Mouse (Mus musculus) right cerebral cortex, postnatal 36 days (tissue): Measurements from ENCODE around the gene Setd1b.

Source experiments
- DNase-seq, 2 experiments: peaks; one replicate each; pipeline ENCODE4 v3.0.0; 2022; ENCODE audit warnings: low spot score in 2 of 2, mixed read lengths in 1 of 2

The Setd1b gene

GRCm38 (mm10) chr5:123127031-123127430, 15.0 kb upstream of the Setd1b start:
- no peak for DNase-seq

DNA sequence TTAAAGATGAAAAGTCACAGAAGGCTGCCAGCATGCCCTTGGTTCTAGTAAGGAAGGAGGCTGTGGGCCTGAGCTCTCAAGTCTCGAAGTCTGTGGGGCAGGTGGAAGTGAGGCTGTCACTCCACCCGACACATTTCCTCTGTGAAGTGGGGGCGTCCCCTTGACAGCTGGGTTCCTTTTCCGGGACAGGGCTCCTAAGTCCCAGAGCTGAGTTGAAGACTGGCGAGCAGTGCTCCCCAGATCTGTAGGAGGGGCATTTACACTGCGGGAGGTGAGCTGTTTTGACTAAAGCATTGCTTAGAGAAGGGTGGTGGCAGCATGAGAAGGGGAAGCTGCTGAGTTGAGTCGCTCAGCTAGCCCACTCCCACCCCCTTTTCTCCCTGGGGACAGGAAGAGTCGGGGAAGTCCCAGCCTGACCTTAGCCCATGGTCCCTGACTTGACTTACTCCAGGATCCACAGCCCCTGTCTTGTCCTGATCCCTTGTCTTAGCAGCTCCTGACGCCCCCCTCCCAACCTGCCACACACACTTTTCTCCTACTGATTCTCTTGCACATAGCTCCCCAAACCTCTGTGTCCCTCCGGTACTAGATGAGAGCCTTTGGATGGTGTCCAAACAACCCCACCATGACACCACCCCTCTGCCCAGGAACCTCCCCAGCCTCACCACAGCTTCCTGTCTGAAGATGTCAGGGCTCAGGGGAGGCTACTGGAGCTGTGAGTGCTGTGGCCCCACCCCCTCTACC, 13.4 kb upstream of the Setd1b start:
- DNase-seq, result no peak

- no peak for DNase-seq
These were observed 12.7 kb upstream of the Setd1b start for GRCm38 (mm10) chr5:123129170-123129757.

DNA sequence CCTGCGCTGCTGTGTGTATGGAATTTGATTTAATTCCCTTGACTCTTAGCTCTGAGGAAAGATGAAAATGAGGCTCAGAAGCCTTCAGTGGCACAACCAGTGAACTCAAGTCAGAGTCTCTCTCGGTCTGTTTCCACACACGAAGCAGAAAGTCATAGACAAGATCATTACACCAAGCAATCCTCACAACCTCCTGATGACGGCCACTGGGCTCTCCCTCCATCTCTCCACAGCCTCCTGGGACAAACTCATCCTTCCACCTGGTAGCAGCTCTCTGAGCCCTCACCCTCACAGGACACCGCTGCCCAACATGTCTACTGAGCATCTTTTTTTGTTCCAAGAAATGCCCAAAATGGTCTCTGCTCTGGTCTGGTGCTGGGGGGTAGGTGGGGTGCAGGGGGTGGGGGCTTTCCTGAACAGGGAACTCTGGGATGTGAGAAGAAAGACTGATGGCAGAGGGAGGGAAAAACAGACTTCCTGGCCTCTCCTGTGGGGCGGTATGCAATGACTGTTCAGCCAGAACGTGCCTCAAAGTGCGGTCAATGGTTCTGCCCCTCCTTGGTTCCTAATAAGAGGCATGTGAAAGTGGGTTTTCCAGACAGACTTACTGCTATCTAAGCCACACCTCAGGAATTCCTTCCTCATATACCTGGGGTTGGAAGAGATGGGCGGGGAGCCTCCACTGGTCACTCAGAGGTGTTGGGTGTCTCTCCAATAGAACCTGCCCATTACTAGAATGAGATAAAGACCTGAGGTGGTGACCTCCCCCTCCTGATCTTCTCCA, 11.8 kb upstream of the Setd1b start:
- DNase-seq, result no peak

- DNase-seq, result no peak
These were observed 11.2 kb upstream of the Setd1b start for GRCm38 (mm10) chr5:123130814-123131148.

DNA sequence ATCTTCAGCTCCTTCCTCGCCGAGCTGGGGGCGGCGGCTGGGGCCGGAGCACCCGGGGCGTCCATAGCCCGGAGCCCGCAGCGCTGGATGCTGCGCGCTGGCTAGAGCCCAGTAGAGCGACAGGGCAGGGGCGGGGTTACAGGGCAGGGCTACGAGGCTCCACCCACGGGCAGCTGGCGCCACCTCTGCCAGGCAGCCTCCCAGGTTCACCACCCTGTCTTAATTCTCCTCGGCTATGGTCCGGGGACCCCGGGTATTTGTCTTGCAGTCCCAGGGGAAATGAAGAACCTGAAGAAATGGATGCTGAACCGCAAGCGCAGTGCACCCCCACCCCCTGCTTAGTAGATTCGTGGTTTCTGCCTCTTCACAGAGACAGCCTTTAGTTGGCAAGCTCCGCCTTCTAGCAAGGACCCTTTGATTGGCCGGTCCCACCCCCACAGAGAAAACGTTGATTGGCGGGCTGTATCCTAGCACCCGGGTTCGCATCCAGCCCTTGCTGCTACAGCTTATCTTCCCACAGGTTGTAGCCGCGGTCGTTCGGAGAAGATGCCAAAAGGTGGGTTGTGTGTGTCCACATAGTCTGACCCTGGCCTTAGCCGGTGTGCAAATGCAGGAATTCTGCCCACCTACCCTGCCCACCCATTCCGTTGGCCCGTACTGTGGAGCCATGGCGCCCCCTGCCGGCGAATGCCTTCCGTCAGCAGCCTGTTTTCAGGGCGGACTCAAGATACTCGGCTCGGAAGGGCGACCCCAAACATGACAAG, 9.5 kb upstream of the Setd1b start, which contains the start of gene Rhof:
TSS of gene Rhof (minus strand) at position 385 of the 764 bp plus-strand sequence.
- DNase-seq, result peak; percentile 78 to 82

GRCm38 (mm10) chr5:123133083-123133783, 8.8 kb upstream of the Setd1b start:
- DNase-seq, result peak in 1 of 2 experiments; percentile 71

DNA sequence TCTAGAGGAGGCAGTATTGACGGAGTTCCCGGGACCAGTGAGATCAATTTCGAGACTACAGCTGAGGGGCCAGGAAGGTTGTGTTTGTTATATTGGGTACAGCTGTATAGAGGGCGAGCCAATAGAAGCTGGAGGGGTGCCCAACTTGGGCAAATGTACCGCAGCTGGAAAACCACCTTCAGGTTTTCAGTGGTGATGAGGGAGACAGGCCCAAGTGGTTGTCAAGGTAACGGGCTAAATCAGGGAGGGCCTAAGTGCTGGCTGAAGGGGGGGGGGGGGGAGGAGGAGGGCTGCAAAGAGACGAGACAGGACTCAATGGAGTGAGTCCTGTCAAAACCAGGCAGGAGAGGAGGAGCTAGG, 8.2 kb upstream of the Setd1b start:
- DNase-seq, result no peak

DNA sequence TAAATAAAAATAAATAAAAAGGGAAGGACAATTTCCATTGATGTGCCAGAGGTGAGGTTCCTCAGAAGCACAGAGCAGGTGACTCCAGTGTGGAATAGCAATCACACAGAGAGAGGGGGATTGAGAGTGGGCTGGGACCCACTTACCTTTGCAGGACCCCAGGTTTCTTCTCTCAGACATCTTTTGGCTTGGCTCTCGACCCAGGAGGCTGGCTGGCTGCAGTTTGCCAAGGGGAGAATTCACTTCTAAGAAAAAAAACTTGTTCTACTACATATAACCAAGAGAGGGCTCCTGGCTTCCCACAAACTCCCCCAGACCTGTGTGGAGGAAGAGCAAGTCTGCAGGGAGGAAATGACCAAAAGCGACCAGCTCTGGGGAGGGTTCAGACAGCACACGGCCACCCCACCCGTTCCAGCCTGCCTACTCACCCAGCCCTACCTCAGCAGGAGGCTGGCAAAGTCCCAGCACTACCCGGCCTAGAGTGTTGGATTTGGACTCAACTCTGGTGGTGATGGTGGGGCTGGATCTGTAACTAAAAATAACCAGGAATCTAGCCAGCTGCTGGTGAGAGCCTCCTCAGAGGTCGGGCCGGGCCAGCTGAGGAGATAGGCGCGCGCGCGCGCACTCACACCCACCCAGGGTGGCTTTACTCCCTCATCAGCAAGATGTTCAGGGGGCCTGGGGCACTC, 7.7 kb upstream of the Setd1b start:
- no peak for DNase-seq

DNA sequence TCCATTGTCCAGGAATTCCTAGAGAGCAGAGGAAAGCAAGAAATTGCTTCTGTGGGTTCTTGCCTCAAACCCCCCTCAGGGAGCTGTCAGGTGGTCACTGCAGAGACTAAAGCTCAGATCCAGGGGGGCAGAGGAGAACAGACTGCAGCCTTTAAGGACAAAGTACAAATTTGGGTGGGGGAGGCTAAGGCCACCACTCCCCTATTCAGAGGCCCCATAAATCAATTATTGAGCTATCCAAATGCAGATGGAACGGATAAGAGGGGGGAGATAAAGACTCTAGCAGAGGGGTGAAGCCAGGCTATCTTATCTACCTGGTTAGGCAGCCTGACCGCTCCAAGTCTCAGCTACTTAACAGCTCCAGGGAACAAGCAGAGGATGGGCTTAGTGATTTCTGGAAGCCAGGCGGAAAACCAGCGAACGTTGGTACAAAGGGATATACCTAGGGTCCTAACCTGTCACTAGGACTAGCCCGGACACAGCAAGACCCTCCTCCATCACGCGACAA, 7.1 kb upstream of the Setd1b start:
- DNase-seq, result no peak

DNA sequence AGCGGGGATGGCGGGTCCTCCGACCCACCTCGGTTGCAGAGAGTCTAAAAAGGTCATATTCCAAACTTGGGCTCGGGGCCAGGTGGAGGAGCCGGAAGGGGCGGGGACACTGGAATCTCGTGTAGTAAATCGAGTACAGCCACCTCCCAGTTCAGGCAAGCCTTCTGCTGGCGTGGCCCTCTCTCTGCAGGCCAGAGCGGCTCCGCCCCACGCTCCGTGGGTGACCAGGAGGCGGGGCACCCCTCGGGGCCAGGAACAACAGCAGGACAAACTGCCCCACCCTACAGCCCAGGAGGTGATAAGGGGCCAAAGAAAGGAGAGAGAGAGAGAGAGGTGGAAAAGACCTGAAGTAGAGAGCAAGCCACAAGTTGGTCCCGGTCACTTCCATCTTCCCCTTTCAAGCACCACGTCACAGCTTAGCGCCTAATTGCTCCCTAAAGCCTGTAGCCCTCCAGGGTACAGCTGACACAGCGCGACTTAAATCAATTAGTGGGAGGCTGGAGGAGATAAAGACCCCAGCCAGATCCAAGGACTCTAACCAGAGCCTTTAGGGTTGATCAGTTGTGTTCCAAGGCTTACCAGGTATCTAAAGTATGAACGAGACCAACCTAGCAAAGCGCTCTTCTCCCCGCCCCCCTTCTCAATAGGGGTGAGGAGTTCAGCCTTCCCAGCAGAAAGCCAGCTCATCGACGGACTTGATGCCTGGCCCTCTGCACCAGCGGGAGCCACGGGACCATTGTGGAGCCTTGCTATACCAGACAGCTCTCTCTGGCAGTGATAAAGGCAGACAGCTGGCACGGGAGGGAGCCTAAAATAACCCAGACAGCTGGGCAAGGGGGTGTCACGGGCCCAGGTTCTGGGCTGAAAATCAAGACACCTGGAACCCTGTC, 6.3 kb upstream of the Setd1b start:
- no peak for DNase-seq

GRCm38 (mm10) chr5:123136361-123137043, 5.5 kb upstream of the Setd1b start:
- DNase-seq, result peak; percentile 84 to 91

DNA sequence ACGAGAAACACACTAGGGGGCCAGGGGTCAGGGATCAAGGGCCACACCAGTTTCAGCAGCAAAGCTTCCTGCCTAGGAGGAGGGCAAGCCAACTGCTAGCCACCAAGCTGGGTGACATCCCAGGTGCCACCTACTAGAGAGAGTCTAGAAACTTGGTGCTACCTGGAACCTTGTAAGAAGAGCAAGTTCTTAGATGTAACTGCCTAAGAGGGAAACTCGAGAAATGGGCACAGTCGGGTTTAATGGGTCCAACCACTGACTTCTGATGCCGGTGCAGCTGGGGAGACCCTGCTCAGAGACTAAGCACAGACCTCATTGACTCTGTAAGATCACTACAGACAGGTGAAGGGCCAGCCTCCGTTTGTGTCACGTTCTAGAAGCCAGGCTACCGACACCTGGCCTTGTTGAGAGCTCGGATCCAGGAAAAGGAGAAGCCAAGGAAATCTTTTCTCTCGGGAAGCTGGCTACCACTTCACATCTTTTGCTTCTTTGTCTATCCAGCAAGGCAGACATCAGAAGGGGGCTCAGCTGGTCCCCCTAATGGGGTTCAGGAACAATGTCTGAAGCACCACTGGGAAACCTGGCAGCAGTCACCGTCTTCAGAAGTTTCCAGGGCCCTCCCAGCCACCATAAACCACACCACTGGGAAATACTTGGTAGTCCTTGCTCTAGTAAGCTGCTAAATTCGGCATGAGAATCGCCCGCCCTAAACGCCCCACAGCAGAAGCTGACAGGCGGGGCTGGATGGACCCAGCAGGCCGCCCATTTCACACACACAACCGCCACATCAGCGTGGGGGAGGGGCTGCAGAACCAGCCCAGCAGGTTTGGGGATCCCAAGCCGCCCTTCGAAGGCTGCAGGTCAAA, 4.7 kb upstream of the Setd1b start:
- peak in 1 of 2 experiments; percentile 69 for DNase-seq

DNA sequence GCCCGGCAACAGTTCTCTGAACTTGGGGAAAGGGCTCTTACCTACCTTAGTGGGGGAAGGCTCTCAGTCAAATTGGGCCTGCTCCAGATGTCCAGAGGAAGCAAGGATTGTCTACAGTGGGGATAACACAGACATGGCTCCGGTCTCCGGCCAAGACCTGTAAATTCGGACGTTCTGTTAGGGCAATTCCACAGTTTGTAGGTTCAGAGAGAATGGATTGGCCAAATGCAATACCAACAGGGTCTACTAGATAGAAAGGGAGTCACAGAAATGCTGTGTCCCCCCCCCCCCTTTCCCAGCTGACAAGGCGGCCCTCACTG, 4.1 kb upstream of the Setd1b start:
- DNase-seq, result no peak

GRCm38 (mm10) chr5:123138230-123138911, 3.6 kb upstream of the Setd1b start:
- DNase-seq, result no peak

- peak; percentile 78 to 80 for DNase-seq
These were observed 2.9 kb upstream of the Setd1b start for GRCm38 (mm10) chr5:123138953-123139721.
